Mouse (Mus musculus) bone marrow, adult 2 months (tissue): ENCODE measurements at regions not wholly inside any gene's neighbourhood (a gene's known extent, or its start where the extent isn't known, plus 50 kb on each side); places are given as distances from the start of the nearest gene placed in this dataset.

Source experiments
- CTCF ChIP-seq: fragments of 200-500 bp; IDR thresholded peaks from 2 replicates; pipeline ENCODE4 v1.5.1; 2011; ENCODE audit warnings: low read length, control low read depth; ENCODE audit not compliant: control insufficient read depth, insufficient read depth
- POLR2A ChIP-seq: fragments of 200-500 bp; IDR thresholded peaks from 2 replicates; pipeline ENCODE4 v1.6.1; 2011; ENCODE audit warnings: low read depth, mild to moderate bottlenecking, control low read depth, low read length, borderline replicate concordance; ENCODE audit not compliant: control insufficient read depth

- TF ChIP-seq CTCF (no peak), POLR2A (no peak)
These were observed 1055.4 kb upstream of the Sel1l start for GRCm38 (mm10) chr12:92904382-92904781.
